Mouse (Mus musculus) thymus, postnatal 0 days (tissue): ENCODE results near the gene Eif4e1b. TPM values are rescaled to one million over a fixed set of nuclear protein-coding genes. Genes with fewer than 3 reads are reported as not detected.

Experiments used
- polyA plus RNA-seq: library from polyadenylated mRNA; unstranded; fragments of >200 nt; fragmentation: Nextera tagmentation; extraction: Ambion mirVana; gene quantifications from 2 replicates; pipeline ENCODE4 v1.2.1, GENCODE M21; 2015

Eif4e1b gene
- polyA plus RNA-seq, 1 experiment from 2014 or later: not detected

Other genes with a start within 250 kb of the Eif4e1b start
- 69.8 and 76.4 TPM in 2 replicates for gene 4833439L19Rik, start 218.6 kb upstream of the Eif4e1b start, polyA plus RNA-seq
- 7.0 and 8.3 TPM in 2 replicates for gene Arl10, start 209.0 kb upstream of the Eif4e1b start, polyA plus RNA-seq
- gene Nop16, start 193.9 kb upstream of the Eif4e1b start, polyA plus RNA-seq: 64.8 and 72.4 TPM in 2 replicates
- 250 and 258 TPM in 2 replicates for gene Higd2a, start 193.8 kb upstream of the Eif4e1b start, polyA plus RNA-seq
- gene Cltb, start 172.7 kb upstream of the Eif4e1b start, polyA plus RNA-seq: 56.5 and 57.0 TPM in 2 replicates
- 52.6 and 52.8 TPM in 2 replicates for gene Faf2, start 162.2 kb upstream of the Eif4e1b start, polyA plus RNA-seq
- gene Rnf44, start 90.1 kb upstream of the Eif4e1b start, polyA plus RNA-seq: 73.0 and 83.5 TPM in 2 replicates
- gene Cdhr2, start 82.5 kb upstream of the Eif4e1b start, polyA plus RNA-seq: 0.14 and 0.22 TPM in 2 replicates
- gene Gprin1, start 34.1 kb upstream of the Eif4e1b start, polyA plus RNA-seq: 0.77 and 1.0 TPM in 2 replicates
- gene Sncb, start 17.4 kb upstream of the Eif4e1b start, polyA plus RNA-seq: 0.31 TPM in 1 of 2 replicates, not detected in the other
- gene Tspan17, start 5.4 kb downstream of the Eif4e1b start, polyA plus RNA-seq: 4.4 and 5.0 TPM in 2 replicates
- 0.75 and 1.2 TPM in 2 replicates for gene Unc5a, start 165.4 kb downstream of the Eif4e1b start, polyA plus RNA-seq
- 0.81 and 0.96 TPM in 2 replicates for gene Hk3, start 237.4 kb downstream of the Eif4e1b start, polyA plus RNA-seq